24 mouse cellular contexts compared by ENCODE assay signal in the genomic region with DNA sequence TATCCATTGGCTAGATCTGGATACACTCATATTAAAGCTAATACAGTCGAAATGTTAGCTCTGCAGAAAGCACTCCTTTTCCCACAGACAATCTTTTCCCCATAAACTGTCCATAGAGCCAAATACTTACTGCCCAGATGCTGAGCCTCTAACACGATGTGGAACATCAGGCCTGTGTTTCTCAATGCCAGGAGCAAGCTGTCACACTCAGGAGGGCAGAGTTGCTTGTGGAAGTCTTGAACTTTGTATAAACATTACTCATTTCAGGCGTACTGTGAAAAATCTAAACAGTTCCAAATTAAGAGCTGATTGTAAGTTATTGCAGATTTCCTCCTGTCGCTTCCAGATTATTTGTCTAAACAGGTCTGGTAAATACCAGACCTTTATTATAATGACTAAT.
"Had no signal": no experiment of that assay in that cellular context is flagged by ENCODE, and none has a peak within 500 bp of the region (broad histone marks: within the 10 kb centered on the region; RNA-seq: fewer than 3 reads in every experiment).

No protein-coding gene starts in this region.

- H3K27me3 ChIP-seq: heart, embryonic 12.5 days; hindbrain, embryonic 12.5 days; intestine, embryonic 15.5 days; limb, embryonic 12.5 days had no signal

- H3K27ac ChIP-seq: gastrocnemius, adult 2 months; heart, embryonic 10.5 days; hindbrain, embryonic 10.5 days; hindbrain, embryonic 12.5 days; hindbrain, embryonic 14.5 days; intestine, embryonic 15.5 days; layer of hippocampus, adult 2 months; left cerebral cortex, adult 2 months; limb, embryonic 10.5 days; limb, embryonic 12.5 days had no signal

- ATAC-seq: hindbrain, embryonic 16.5 days; inflammation-experienced regulatory T-cells, adult 6 months; intestine, embryonic 15.5 days; intestine, postnatal 0 days had no signal

- H3K4me3 ChIP-seq: gastrocnemius, adult 2 months; heart, embryonic 10.5 days; heart, embryonic 12.5 days; hindbrain, embryonic 10.5 days; hindbrain, embryonic 12.5 days; intestine, embryonic 15.5 days; layer of hippocampus, adult 2 months; left cerebral cortex, adult 2 months; limb, embryonic 10.5 days; limb, embryonic 12.5 days had no signal

- H3K9me3 ChIP-seq: heart, embryonic 10.5 days; heart, embryonic 12.5 days; hindbrain, embryonic 10.5 days; hindbrain, embryonic 12.5 days; intestine, embryonic 15.5 days; limb, embryonic 10.5 days; limb, embryonic 12.5 days had no signal

- H3K36me3 ChIP-seq: heart, embryonic 10.5 days; heart, embryonic 12.5 days; hindbrain, embryonic 10.5 days; hindbrain, embryonic 12.5 days; intestine, embryonic 15.5 days; limb, embryonic 10.5 days; limb, embryonic 12.5 days had no signal

- H3K4me1 ChIP-seq: heart, embryonic 10.5 days; hindbrain, embryonic 10.5 days; hindbrain, embryonic 12.5 days; intestine, embryonic 15.5 days; limb, embryonic 12.5 days had no signal

- H3K4me2 ChIP-seq: heart, embryonic 12.5 days; hindbrain, embryonic 12.5 days; hindbrain, embryonic 14.5 days; intestine, embryonic 15.5 days; limb, embryonic 12.5 days had no signal

- DNase-seq: gastrocnemius, adult 2 months; gastrocnemius, postnatal 10 days; gastrocnemius, postnatal 25 days; heart, adult 18-20 months; heart, postnatal 10 days; heart, postnatal 4 days; kidney, adult 18-20 months; kidney, adult 8-10 months; kidney, postnatal 10 days; kidney, postnatal 25 days; kidney, postnatal 4 days had no signal

- H3K9ac ChIP-seq: heart, embryonic 12.5 days; hindbrain, embryonic 12.5 days; hindbrain, embryonic 14.5 days; intestine, embryonic 15.5 days; limb, embryonic 12.5 days had no signal
